Mouse (Mus musculus) CD8-positive naive resting alpha-beta T cell, adult 2 months (primary cell): ENCODE results near the gene Ccdc157.
A peak's percentile ranks its signal among the peaks of the same experiment; 100 is the strongest.

Source experiments
- DNase-seq, 2 experiments: peaks; one replicate each; pipeline ENCODE4 v3.0.0; 2022; ENCODE audit warnings: low read depth in 2 of 2, low spot score in 2 of 2

Ccdc157 gene

GRCm38 (mm10) chr11:4183511-4183910, 23.4 kb upstream of the Ccdc157 start:
- DNase-seq, result no peak

DNA sequence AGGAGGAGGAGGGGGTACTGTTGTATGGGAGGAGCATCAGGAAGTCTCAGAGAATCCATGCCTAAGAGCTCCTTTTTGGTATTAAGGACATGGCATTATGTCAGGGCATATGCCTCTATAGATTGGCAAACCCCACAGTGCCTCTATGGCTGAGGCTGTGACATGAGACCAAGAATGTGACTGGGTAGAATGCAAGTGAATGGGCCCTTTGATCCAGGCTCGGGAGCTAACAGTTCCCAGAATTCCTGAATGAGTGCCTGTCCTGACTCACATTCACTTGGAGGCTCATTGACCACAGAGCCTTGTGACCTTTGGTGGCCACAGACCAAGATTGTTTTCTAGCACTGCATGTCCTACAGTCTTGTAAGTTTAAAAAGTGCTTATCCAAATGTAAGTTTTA, 22.0 kb upstream of the Ccdc157 start:
- DNase-seq, result no peak

GRCm38 (mm10) chr11:4177716-4178115, 17.6 kb upstream of the Ccdc157 start:
- no peak for DNase-seq

GRCm38 (mm10) chr11:4174586-4174985, 14.5 kb upstream of the Ccdc157 start:
- DNase-seq, result no peak

DNA sequence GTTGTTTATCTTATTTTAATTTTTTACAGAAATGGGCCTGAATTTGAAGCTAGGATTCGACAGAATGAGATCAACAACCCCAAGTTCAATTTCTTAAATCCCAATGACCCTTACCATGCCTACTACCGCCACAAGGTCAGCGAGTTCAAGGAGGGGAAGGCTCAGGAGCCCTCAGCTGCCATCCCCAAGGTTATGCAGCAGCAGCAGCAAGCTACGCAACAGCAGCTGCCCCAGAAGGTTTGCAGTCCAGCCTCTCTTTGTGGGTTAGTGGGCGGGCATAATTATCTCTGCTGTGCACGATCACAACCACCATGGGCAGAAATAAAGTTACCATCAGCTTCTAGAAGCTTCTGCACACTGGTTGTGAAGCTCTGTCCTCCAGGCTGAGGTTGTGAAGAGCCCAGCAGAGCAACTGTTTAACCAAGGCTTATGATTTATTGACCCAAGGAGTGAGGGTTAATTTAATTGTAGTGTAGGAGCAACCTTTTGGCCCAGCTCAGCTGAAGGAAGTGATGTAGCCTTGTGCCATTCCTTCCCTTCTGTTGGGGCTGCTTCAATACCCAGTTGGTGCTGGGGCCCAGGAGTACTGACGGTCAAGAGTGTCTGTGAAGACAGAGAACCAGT, 6.5 kb upstream of the Ccdc157 start:
- no peak for DNase-seq

- no peak for DNase-seq
These were observed 4.6 kb upstream of the Ccdc157 start for GRCm38 (mm10) chr11:4164701-4165100.

- no peak for DNase-seq
These were observed 826 bp upstream of the Ccdc157 start for GRCm38 (mm10) chr11:4160758-4161480.

DNA sequence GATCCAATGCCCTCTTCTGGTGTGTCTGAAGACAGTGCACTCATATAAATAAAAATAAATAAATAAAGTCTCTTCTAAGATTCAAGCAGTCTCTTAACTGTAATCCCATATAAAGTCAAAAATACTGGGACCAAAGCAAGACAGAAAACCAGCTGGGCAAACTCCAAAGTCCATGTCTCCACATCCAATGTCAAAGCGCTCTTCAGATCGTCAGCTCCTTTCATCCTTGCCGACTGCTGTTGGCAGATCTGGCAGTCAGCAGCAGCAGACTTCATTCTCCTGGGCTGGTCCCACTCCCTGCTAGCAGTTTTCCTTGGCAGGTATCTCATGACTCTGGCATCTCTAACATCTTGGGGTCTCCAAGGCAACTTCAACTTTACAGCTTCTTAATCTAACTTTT, 1.4 kb downstream of the Ccdc157 start:
- no peak for DNase-seq

GRCm38 (mm10) chr11:4155641-4156040, 4.5 kb downstream of the Ccdc157 start:
- DNase-seq, result no peak

GRCm38 (mm10) chr11:4153694-4154093, 6.4 kb downstream of the Ccdc157 start:
- no peak for DNase-seq

DNA sequence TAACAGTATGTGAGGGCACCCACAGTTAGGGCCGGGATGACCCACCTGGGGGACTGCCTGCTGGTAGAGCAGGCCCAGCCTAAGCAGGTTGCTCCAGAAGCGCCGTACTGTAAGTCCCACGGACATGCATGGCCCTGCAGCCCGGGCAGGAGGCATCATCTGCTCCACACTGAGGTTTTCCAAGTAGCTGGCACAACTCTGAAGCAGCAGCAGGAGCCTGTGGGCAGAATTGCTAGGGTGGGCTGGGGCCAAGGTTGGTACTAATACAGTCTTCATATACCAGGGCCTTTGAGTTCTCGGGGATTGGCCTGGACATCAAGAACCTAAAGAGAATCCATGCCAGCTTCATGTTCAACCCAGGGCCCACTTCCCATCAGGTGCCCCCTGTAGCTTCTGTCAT, 10.2 kb downstream of the Ccdc157 start:
- DNase-seq, result no peak

DNA sequence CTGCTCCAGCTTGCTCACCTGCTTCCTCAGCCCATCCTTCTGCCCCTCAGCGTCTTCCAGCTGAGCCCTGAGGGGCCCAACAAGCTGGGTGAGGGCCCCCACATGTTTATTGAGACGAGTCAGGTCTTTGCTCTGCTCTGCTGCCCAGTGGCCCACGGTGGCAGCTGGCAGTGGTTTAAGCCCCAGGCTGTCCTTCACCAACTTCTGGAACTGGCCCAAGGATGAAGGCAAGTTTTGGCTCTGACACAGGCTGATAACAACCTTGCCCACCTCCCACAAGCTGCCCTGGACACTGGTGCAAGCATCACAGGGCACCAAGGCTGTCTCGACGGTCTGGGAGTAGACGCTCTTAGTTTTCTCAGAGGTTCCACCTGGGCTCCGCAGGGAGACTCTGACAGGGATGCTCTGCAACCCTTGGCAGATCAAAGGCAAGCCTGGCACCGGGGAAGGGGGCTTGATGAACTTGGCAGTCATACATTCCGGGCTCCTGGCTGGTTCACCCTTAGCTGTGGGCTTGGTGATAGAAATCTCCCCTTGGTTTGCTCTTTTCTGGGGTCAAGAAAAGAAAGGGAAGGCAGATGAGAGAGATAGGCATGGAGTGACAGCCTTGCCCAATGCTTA, 11.4 kb downstream of the Ccdc157 start:
- DNase-seq, result no peak

- no peak for DNase-seq
These were observed 12.0 kb downstream of the Ccdc157 start for GRCm38 (mm10) chr11:4148120-4148519.

DNA sequence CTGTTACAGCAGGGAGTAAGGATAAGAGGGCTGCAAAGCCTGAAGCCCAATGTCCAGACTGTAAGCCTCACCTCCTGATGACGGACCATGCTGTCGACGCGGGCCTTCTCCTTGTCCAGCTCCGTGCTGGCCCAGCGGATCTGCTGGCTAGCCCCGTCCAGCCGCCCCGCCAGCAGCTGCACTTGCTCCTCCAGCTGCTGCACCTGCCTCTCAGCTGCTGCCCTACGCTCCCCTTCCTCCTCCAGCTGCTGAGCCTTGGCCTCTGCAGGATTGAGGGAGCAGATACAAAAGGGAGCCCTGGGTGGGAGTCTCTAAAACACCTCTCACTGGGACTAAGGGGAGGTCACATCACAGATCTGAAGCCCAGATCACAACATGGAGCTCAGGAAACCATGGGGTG, 13.0 kb downstream of the Ccdc157 start:
- no peak for DNase-seq

GRCm38 (mm10) chr11:4146381-4146780, 13.7 kb downstream of the Ccdc157 start:
- DNase-seq, result no peak

DNA sequence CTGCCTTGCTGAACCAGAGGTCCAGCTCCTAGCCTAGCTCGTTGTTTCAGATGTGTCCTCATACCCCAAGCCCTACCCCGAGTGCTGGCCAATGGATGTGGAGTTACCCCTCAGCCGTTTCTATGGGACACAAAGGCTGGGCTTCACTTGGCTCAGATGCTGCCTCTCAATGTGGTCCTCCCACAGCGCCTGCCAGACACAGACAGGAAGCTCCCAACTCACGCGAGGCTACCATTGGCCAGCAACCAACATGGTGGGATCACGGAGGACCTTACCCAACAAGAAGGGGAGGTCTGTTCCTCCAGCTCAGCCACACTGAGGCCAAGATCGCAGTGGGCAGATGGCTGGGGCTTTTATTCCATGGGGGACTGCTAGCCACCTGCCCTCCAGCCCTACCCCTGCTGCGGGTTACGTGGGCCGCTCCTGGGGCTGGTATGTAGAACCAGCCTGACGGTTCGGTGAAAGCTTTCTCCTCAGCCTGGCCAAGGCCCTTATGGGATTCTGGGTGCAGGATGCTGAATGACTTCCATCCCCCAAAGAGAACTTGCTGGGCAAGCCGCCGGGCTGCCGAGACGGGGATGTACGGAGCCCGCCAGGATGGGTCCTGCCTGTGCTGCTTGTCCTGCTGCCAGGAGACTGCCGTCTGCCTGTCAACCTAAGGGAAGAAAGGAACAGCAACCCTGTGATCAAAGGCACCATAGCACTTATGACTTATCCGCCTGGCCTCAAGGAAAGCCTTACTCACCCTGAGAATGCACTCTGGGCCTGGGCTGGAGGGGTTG, 16.6 kb downstream of the Ccdc157 start:
- no peak for DNase-seq

GRCm38 (mm10) chr11:4142352-4142751, 17.7 kb downstream of the Ccdc157 start:
- DNase-seq, result no peak

- no peak for DNase-seq
These were observed 18.6 kb downstream of the Ccdc157 start for GRCm38 (mm10) chr11:4141505-4141904.

DNA sequence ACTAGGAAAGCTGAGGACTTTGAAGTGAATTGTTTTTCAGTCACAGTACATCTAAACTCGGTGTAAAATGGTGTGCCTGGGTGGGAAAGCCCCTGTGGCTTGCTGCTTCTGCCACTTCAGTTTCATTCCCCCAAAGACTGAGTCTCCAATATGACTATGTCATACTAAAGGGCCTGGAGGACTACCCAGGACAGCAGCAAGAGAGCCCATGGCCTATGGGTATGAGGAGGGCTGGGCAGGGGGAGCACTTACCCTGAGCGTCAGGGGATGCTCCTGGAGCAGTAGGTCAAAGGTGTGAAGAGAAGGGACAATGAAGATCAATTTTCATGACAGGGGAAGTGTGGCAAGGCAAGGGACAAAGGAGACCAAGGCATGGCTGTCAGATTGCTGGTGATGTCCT, 21.1 kb downstream of the Ccdc157 start:
- DNase-seq, result no peak

DNA sequence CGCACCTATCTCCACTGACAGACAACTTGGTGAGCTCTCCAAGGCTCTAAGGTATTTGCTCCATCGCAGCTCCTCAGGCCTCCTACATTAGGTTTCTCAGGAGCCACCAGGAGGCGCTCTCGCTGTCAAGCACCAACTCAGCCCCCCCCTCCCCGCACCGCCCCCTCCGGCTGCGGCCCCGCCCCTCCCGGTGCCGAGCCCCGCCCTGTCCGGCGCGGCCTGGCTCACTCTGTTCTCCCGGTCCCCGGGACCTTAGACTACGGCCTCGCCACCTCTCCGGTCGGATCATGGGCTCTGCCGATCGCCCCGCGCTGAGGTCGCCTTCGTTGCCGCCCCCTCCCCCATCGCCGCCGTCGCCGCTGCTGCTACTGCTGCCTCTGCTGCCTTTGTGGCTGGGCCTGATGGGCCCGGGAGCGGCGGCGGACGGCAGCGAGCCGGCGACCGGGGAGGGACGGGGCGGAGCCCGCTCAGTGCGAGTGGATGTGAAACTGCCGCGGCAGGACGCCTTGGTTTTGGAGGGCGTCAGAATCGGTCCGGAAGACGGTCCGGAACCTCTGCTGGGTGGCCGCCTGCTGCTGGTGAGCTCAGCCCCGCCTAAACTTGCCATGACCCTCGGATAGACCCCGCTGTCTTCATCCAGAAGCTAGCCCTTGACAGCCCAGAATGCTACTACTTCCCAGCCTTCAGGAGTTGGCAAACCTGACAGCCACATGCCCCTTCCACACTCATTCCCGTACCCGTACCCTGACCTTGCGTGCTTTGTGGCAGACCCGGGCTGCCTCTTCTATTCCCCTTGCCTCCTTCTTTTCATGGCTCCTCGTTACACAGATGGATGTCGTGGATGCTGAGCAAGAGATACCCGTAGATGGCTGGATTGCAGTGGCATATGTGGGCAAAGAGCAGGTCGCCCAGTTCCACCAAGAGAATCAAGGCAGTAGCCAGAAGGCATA, 24.8 kb downstream of the Ccdc157 start, which contains the start of gene Rnf215:
TSS of gene Rnf215 (plus strand) at position 217 of the 950 bp plus-strand sequence.
- peak; percentile 70 to 79 for DNase-seq

GRCm38 (mm10) chr11:4134400-4134799, 25.7 kb downstream of the Ccdc157 start:
- DNase-seq, result no peak
